Mouse (Mus musculus): ENCODE measurements at regions not wholly inside any gene's neighbourhood (a gene's known extent, or its start where the extent isn't known, plus 50 kb on each side); places are given as distances from the start of the nearest gene placed in this dataset.

DNA sequence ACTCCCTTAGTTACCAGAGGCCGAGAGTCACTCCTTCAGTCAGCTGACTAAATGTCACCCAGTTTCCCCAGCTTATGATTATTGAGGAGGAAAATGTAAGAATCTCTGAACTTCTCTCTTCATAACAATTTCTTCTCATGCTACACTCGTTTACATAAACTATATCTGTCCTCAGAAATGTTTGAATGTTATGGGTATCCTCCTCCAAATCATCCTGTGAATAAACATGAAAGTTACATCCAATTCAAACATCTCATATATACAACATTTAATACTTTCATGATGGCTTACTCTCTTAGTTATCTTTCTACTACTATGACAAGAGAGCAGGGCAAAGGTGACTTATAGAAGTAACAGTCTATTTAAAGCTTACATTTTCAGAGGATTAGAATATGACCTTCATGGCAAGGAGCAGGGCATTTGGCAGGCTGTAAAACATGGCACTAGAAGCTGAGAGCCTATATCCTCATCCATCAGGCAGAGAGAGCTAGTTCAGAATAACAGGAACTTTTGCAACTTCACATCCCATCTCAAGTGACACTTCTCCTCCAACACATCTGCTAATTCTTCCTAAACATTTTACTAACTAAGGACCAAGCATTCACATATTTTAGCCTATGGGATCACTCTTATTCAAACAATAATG is 809.8 kb upstream of the Rag2 start:
- no peaks in the 10 kb centered on the region for H3K9me3 ChIP-seq
- no peaks in the 10 kb centered on the region for H3K4me1 ChIP-seq
- no peaks in the 10 kb centered on the region for H3K27me3 ChIP-seq
- ATAC-seq (replicated peaks), result no peak
- H3K4me2 ChIP-seq (replicated peaks), result no peak overlapping the region
- H3K9ac ChIP-seq (replicated peaks), result no peak overlapping the region
- 66% methylated on average over 2 of the region's 2 CpGs for whole genome bisulfite sequencing
- no peaks in the 10 kb centered on the region for H3K36me3 ChIP-seq
- H3K27ac ChIP-seq (replicated peaks), result no peak overlapping the region
- H3K4me3 ChIP-seq, result no peak overlapping the region

DNA sequence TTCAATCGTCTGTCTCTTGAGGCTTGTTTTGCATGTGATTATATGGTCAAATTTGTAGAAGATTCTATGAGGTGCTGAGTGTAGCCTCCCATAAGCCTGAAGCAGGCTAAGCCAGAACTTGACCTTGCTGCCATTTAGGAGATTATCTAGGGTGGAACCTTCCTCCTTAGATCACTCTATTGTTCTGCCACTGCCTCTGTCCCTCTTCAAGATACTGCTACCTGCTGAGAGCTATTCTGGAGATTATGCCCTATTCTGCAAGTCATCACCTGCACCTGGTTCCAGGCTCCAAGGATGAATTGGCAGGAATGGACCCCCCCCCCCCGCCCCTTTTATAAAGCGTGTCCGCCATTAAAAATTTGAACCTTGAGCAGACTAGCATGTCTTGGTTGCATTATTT is 790.5 kb upstream of the Rag2 start:
- no peaks in the 10 kb centered on the region for H3K27me3 ChIP-seq
- no peaks in the 10 kb centered on the region for H3K9me3 ChIP-seq
- H3K36me3 ChIP-seq, result no peaks in the 10 kb centered on the region
- no peak overlapping the region for H3K4me2 ChIP-seq (replicated peaks)
- H3K27ac ChIP-seq (replicated peaks), result no peak overlapping the region
- 93% methylated on average over 4 of the region's 4 CpGs for WGBS
- H3K4me1 ChIP-seq, result no peaks in the 10 kb centered on the region
- ATAC-seq (replicated peaks), result no peak
- no peak overlapping the region for H3K4me3 ChIP-seq
- no peak overlapping the region for H3K9ac ChIP-seq (replicated peaks)

DNA sequence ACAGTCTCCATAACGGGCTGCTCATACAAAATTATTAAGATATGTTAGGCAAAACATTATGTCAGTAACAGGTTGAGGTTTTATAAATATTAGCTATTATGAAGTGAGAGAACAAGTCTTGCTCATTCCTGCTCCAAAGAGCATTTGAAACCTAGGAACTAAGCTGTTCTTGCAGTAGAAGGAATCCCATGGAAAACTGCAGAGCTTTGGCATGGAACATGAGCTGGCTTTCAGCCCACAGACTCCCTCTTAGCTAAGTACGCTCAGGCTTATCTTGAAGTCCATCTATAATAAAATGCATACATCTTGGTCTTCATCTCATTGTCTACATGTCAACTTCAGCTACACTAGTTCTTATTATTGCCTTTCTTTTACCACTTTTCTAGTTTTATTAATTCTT is 766.7 kb upstream of the Rag2 start:
- no peak overlapping the region for H3K4me3 ChIP-seq
- no peak overlapping the region for H3K27ac ChIP-seq (replicated peaks)
- no peak for ATAC-seq (replicated peaks)
- no peaks in the 10 kb centered on the region for H3K36me3 ChIP-seq
- WGBS, result 90% methylated on average over 2 of the region's 2 CpGs
- no peaks in the 10 kb centered on the region for H3K27me3 ChIP-seq
- no peak overlapping the region for H3K9ac ChIP-seq (replicated peaks)
- H3K4me2 ChIP-seq (replicated peaks), result no peak overlapping the region
- no peaks in the 10 kb centered on the region for H3K4me1 ChIP-seq
- no peaks in the 10 kb centered on the region for H3K9me3 ChIP-seq

DNA sequence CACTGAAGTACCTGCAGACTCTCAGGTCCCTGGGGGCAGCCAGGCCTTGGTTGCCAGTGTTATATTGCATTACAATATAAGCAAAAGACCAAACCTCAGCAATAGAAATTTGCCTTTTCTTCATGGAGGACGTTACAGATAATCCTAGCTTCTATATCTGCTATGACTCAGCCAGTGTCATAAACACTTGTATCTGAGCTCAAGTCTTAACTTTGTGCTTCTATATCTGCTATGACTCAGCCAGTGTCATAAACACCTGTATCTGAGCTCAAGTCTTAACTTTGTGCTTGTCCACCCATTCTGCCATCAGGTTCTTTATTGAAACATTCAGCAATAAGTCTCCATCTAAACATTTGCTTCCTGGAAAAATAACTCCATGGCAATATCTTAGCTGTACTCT is 759.0 kb upstream of the Rag2 start:
- Histone ChIP-seq H3K4me3 (no peak overlapping the region), H3K9ac (replicated peaks) (no peak overlapping the region), H3K9me3 (no peaks in the 10 kb centered on the region), H3K27ac (replicated peaks) (no peak overlapping the region), H3K4me2 (replicated peaks) (no peak overlapping the region), H3K4me1 (no peaks in the 10 kb centered on the region), H3K27me3 (no peaks in the 10 kb centered on the region), H3K36me3 (no peaks in the 10 kb centered on the region)
- no peak for ATAC-seq (replicated peaks)
- WGBS, result 76% methylated on average over 1 of the region's 1 CpGs
